Mouse (Mus musculus) embryo, embryonic 11 days (tissue): ENCODE results near the gene Sytl1.

ENCODE experiments used
- DNase-seq: peaks from one replicate; pipeline ENCODE4 v3.0.0-alpha.2; 2015

Gene Sytl1

DNA sequence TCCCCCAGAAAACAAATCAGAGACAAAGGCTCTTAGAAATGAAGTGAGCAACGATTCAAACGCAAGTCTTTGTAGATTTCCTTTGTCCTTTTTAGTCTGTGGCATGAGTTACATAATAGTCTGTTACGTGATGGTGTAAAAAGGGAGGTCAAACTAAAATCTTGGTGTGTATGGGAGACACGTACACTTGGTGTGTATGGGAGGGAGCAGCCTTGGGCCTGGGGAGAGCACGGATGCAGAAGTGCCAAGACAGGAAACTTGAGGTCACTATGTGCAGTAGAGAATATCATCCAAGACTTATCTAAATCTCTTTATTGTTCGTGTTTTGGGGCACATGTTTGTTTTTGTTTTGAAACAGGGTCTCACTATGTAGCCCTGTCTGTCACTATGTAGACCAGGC lies 15.2 kb upstream of the Sytl1 start:
- no peak for DNase-seq

DNA sequence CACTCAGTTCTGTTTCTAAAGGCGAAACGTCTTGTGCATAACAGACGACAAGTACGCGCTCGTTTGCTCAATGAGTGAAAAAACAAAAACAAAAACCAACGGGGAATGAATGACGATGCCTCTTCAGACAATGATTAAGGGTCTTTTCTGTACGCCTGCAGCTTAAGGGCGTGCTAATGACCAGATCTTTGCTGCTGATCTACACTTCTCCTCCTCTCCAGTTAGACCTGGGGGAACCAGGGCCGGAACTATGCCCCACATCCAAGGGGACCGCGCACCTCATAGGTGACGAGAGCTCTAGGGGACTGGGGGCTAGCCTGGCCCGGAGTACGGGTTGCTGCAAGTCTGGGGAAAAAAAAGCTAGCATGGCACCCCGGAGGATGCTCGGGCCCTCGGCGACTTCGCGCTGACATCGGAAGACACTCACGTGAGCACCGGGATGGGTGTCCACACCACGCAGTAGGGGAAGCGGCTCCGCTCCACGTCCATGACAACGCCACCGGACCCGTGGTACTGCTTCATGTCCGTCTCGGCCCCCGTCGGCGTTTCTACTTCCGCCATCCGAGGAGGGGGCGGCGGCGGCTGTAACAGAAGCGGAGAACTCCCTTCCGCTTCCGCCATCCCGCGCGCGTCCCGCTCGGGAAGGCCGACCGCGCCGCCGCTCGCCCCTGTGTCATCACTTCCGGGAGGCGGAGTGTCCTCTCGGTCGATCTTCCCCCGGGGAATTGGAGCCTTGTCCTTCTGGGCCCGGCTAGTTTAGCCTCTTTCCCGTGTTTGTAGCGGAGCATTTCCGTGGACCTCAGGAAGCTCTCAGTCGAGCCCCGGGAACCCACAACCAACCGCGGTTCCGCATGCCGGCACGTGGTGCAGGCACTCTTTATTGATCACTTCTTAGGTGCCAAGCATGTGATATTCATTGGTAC lies 14.5 kb upstream of the Sytl1 start, which contains the start of gene Tmem222:
Gene Tmem222, minus strand, starts transcription at position 689 of the 923 bp plus-strand sequence.
- DNase-seq: peak; percentile 98

DNA sequence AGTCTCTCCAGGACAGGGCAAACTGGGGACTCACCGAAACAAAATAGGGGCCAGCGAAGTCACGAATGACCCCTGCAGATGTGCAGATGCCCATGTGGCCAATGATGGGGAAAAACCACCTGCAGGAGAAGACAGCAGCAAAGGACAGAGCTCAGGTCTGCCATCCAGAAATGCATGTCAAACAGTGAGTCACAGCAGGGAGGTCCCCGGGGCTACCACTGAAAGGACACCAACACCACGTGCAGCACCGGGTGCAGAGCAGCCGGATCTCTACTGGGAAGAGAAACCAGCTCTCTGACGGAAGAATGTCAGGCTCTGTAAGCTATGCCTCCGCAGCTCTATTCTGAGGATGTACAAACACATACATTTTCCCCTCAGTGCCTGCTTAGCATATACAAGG lies 8.0 kb upstream of the Sytl1 start:
- DNase-seq: no peak

DNA sequence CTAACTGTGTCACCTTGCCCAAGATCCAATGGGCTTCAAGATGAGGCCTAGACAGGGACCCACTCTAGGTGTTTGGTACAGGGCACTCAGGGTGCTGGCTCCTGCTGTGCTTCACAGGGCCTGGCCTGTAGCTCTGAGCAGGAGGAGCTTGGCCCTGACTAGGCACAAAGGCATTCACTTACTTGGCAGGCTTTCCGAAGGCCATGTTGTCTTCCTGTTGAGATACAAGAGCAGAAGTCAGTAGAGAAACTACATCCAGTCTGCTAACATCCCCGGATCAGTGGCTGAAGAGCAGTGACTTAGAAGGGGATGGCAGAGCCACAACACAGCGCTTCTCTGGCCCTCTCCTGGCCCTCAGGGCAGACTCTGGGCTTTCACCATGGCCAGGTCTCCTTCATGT lies 6.7 kb upstream of the Sytl1 start:
- DNase-seq: no peak

DNA sequence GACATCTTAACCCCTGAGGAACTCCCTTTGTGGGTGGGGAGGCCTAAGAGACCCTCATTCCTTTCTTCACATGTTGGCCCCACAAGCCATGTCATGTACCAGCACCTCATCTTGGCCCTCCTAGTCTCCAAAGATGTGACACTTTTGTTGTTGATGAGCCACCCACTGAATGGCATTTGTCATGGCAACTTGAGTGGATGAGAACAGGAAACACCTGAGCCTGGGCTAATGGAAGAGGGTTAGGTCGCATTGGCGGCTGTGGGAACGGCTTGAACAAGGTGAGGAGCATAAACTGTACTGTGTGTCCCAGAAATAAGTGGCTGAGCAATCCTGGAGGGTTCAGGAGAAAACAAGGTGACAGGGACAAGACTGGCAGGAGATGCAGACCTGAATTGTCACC lies 6.0 kb upstream of the Sytl1 start:
- no peak for DNase-seq

DNA sequence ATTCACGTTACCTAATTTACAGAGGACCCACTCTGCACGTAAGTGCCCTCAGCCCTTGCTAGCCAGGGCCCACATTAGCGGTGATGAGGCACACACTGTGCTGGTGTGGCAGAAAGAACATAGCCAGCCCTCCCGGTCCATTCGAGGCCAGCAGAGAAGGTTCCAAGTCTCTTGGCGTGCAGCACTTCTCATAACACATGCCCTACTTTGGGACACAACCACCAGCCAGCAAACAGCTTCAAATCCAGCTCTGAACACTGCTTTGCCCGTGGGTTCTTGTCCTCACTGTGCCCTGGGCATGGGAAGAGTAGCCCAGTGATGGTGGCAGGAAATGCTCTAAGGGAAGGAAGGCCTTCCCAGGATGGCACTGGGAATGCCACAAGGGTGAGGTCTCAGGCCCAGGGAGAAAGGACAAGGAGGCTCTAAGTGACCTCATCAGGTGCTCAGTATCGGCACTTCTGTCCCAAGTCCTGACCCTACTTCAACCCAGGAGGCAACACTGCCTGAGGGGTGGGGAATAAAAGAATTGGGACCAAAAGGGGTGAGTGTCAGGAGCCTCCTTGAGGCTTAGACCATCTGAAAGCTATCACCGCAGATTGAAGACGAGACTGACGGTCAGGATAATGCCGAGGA lies 3.5 kb upstream of the Sytl1 start:
- DNase-seq: no peak

DNA sequence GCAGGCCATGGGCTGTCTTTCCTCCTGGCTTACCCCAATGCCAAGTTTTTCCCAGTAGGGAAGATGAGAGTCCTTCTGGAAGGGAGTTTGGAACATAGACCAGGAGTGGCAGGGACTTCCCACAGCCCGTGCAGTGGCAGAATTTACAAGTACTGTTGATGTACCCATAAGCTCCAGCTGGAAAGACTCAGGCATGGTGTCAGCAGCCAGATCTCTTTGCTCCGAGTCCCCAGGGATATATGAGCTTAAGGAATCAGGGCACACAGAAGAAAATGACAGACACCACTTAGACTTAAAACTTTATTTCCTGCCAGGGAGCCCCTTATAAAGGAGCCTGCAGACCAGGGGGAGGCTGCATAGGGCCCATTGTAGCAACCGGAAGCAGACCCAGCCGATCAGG lies 2.8 kb upstream of the Sytl1 start:
- DNase-seq: no peak

DNA sequence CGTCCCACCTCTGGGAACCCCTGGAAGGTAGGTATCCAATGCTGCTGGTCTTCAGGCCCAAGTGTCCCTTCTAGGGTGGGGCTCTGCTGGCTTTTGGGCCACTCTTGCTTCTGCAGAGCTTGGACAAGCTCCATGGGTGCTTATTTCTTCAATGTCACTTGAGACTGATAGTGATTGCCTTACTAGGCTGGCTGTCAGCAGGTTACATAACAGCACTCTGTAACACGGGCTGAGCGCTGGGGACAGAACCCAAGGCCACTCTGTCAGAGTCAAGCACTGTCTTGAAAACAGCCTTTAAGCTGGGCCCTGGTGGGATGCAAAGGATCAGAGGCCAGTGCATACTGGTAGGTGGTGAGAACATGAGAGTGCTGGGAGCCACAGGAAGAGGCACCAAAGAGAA lies 2.4 kb upstream of the Sytl1 start:
- no peak for DNase-seq

DNA sequence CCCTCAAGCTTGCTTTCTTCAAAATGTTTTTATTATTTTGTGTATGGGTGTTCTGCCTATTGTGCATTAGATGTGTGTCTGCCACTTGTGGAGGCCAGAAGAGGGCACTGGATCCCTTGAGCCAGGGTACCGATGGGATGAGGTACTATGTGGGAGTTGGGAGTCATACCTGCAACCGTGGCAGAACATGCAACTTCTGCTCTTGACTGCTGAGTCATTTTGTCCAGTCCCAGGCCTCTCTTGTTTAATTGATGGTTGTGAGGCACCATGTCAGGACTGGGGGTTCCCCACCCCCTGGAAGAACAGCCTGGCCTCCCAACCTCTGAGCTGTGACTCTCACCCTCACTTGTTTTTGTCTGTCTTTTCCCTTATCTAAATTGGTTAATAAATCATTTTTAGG lies 1.6 kb upstream of the Sytl1 start:
- no peak for DNase-seq

DNA sequence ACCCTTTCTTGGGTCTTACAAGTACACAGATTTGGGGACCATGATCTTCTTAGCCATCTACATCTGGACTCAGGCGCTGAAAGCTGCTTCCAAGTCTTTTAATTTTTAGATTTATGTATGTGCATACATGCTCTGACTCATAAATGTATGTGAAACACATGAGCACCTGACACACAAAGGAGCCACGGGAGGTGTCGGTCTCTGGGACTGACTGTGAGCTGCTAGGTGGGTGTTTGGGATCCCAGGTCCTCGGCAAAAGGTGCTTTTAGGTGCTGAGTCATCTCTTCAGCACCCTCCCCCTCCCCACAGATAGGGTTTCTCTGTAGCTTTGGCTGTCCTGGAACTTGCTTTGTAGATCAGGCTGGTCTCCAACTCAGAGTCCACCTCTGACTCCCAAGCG lies 843 bp upstream of the Sytl1 start:
- no peak for DNase-seq

DNA sequence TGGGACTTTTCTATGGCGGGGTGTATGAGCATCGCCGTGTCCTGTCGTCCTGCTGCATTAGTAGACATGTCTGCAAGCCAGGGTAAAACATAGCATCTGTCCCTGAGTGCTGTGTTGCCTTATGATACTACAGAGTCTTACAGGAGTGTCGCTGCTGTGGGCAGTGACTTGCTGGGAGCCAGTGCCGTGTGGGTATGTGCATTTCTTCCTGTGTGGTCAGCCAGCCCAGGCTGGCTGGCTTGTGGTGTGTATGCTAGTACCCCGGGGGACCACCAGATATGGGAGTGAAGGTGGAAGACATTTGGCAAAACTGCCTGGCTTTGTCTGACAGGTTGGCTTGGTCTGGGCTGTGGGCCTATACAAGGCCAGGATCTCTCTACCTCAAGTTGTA lies 543 bp downstream of the Sytl1 start:
- DNase-seq: no peak

DNA sequence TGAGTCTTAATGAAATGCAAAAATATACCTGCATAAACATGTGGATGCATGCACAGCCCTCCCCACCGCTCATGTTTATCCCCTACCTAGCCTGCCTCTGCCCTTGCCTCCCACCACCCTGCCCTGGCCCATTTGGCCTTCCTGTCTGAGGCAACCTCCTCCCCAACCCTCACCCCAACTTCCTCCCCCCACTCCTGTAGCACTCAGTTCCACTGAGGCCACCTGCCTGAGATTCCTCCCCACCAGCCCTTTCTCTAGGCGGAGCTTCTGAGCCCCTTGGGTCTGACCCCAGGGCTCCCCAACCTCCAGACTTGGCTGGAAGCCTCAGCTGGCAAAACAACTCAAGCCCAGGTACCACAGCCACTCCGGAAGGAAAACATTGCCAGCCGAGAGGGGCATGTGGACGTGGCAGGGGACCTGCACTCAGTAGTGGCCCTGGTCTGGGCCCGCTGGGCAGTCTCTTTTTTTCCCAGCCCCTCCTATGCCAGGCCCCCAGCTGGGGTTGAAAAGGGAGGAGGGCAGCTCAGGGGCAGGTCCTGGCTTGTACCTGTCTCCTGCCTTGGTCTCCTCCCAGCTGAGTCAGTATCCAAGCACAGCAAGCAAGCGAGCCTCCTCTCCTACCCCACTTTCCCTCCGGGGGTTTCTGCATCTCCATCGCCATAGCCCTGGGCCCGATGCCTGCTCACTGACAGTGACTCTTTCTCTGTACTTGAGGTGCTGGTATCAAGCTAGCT lies 1.1 kb downstream of the Sytl1 start:
- no peak for DNase-seq

DNA sequence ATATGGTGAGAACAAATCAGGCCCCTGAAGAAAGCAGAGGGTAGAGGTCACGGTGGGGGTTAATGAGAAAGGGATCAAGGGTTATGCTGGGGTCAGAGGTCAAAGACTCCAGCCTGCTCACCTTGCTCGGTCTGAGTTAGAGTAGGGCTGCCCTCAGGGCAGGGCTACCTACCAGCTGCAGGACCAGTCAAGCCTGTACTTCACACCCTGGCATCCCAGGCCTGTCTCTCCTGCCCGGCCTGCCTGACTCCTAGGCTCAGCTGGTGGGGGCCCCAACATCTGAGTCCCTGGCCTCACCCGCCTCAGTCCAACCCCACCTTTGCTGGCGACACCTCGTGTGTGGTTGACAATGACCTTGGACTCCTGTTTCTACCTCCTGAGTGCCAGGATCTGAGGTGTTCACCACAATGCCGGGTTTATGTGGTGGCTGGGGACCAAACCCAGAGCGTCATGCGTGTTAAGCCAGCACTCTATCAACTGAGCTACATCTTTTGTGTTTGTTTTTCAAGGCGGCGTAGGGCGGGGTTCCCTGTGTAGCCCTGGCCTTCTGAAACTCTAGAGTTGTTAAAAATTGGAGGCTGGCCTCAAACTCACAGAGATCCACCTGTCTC lies 5.0 kb downstream of the Sytl1 start:
- no peak for DNase-seq

DNA sequence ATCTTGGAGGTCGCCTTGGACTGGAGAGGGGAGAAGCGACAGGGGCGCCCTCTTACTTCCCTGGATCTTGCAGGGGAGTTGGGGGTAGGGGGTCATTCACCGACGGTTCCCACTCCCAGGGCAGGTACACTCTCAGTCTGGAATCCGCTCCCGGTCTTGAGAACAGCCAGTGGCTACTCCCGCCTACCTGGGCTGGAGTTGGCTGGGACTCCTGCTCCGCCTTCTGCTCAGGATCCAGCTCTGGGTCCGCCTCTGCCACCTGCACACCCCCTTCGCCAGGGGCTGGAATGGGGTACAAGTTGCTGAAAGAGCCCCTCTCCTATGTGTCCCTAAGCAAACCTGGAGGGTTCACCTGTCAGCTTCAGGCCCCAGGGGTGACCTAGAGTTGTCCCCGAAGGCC lies 5.7 kb downstream of the Sytl1 start:
- DNase-seq: no peak

DNA sequence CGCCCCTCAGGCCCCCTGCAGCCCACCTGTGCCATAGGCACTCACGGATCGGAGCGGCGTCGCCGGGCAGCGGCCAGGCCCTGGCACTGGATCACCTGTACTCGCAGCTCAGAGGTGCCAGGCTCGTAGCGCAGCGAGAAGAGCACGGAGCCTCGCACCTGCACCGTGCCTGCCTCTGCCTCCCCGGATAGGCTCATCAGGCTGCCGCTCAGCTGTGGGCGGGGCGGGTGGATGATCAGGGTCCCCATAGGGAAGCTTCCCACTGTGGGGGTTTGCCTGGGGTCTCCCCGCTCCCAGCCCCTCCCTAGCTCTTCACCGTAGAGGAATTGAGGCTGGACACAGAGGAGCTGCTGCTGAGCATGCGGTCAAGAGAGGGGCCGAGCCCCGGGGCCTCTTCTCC lies 6.1 kb downstream of the Sytl1 start:
- DNase-seq: no peak

DNA sequence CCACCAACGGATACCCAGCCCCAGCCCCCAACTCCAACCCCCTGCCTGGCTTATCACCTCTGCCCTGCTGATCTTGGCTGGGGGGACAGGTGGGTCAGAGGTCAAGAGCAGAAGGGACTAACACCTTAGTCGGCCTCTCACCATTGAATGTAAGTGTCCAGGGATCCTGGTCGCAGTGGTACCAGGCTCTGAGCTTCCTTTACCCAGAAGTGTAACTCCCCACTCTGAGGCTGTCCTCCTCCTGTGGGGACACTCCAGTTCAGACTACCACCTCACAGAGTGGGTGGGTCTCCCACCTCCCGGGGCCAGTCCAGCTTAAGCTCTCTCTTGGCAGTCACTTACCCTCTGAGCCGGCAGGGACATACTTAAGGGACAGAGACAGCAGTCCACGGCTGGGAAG lies 7.5 kb downstream of the Sytl1 start:
- DNase-seq: no peak

DNA sequence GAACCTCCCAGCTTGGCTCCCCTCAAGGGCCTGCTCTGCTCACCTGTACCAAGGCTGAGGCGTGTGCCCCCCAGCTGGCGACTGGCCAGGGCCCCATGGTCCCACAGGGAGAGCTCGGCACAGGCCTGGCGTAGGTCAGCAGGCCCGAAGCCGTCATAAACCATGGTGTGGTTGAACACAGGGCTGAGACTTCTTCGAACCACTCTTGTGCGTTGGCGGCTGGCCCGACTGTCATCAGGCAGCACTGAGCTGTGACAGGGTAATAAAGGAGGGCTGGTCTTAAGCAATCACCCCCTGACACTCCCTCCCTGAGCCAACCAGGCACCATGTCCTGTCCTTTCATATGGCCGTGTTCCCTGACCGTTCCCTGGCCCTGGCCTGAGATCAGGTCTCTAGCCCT lies 9.5 kb downstream of the Sytl1 start:
- no peak for DNase-seq

DNA sequence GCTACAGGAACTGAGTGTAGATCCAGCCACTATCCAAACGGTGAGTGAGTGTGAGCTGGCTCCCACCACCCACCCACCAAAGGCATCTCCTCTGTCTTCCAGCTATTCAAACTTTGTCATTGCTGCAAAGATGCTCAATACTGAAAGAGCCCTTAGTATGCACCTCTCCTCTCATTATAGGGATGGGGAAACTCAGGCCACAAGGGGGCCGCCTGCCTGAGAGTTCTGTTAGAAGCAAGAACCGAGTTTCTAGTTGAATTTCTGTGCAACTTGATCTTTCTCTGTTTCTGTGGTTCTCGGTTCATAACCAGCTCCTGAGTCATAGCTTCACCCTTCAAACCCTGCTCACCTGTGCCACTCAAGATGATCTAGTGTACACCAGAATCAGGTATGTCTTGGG lies 10.8 kb downstream of the Sytl1 start:
- peak; percentile 34 for DNase-seq

DNA sequence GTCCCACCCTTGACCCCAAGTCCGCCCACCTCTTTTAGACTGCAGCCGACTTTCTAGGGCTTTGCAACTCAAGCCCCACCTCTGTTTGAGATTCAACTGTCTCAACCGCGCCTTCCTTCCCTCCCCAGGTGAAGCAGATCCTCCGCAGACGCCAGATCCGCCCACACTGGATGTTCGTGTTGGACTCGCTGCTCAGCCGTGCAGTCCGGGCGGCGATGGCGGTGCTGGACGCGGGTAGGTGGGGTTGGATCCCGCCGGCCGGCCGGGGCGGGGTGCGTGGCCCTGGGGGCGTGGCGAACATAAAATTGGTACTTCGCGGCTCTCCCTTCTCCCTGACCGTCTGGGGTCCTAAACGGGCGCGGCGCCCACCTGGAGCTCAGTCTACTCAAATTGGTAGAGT lies 11.7 kb downstream of the Sytl1 start:
- DNase-seq: peak; percentile 56

DNA sequence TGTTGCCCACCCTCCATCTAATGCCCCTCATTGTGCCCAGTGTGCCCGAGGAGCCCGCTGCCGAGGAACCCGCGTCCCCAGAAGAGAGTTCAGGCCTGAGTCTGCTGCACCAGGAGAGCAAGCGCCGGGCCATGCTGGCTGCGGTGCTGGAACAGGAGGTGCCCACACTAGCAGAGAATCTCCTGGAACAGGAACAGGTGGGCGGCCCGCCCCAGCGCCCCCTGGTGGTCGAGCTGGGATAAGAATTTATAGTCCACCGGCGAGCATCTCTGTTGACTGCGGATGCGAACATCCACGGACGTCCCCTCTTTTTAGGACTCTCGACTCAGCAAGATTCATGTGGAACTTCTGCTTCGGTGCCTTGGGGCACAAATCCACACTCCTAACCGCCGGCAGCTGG lies 12.3 kb downstream of the Sytl1 start:
- DNase-seq: peak; percentile 78

DNA sequence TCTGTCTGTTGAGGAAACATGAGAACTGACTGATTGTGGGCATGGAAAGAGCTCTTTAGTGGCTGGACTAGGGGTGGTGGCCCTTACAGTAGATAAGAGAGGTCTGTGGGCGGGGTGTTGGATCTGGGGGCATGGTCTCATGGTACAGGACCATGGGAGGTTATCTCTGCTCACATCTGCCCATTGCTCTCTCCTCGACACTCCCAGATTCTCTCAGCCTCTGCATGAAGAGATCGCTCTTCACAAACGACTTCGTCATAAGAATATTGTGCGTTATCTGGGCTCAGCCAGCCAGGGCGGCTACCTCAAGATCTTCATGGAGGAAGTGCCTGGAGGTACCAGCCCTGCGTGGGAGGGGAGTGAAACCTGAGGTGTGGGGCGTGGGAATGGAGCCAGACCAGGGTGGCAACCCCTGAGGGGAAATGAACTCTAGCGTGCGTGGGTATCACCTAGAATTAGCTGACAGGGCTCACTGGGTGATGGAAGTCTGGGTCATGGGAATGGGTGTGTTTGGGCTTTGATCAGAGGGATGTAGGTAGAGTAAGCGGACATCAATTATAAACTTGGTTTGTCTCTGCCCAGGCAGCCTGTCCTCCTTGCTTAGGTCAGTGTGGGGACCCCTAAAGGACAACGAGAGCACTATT lies 15.0 kb downstream of the Sytl1 start:
- no peak for DNase-seq

DNA sequence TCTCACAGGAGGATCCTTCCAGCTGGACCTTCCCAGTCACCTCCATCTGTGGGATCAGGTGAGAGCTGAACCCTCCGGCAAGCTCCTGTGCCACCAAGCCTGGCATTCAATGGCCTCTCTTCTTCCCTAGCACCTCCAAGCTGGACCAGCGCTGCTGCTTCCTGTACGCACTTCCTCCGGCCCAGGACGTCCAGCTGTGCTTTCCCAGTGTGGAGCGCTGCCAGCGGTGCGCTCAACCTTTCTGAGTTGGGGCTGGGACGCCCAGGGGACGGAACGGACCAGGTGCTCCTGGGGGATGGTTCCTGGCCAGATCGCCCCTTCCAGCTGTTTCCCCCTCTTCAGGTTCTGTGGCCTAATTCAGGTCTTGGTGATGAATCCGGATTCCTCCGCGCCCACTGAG lies 15.8 kb downstream of the Sytl1 start:
- DNase-seq: no peak

DNA sequence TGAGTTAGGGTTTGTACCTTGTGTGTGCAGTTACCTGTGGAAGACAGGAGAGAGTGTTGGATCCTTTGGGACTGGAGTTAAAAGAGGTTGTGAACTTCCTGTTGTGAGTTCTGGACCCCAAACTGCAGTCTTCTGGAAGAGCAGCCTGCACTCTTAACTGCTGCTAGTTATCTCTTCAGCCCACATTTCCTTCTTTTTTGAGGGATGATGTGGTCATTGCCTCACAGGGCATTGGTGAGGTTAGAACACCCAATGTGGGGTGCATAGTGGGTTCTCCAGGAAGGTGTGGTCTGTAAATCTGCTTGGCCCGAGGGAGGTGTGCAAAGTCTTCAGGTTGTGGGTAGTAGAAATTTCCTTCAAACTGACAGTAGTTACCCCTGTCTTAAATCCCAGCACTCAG lies 18.6 kb downstream of the Sytl1 start:
- DNase-seq: no peak
